Mouse (Mus musculus) embryo, embryonic 11 days (tissue): ENCODE results near the gene 1700016D06Rik.

Source experiments
- DNase-seq: peaks from one replicate; pipeline ENCODE4 v3.0.0-alpha.2; 2015

1700016D06Rik gene

GRCm38 (mm10) chr8:11634331-11635011 lies 66.4 kb downstream of the 1700016D06Rik start:
- DNase-seq: no peak

GRCm38 (mm10) chr8:11633414-11633813 lies 67.4 kb downstream of the 1700016D06Rik start:
- DNase-seq: no peak

GRCm38 (mm10) chr8:11632406-11632805 lies 68.5 kb downstream of the 1700016D06Rik start:
- no peak for DNase-seq

GRCm38 (mm10) chr8:11629206-11629605 lies 71.7 kb downstream of the 1700016D06Rik start:
- DNase-seq: no peak

GRCm38 (mm10) chr8:11628506-11629132 lies 72.2 kb downstream of the 1700016D06Rik start:
- DNase-seq: no peak

GRCm38 (mm10) chr8:11627717-11628116 lies 73.1 kb downstream of the 1700016D06Rik start:
- DNase-seq: no peak

- DNase-seq: no peak
These were observed 75.8 kb downstream of the 1700016D06Rik start for GRCm38 (mm10) chr8:11625084-11625483.

- no peak for DNase-seq
These were observed 81.8 kb downstream of the 1700016D06Rik start for GRCm38 (mm10) chr8:11619091-11619490.

GRCm38 (mm10) chr8:11618063-11618462 lies 82.8 kb downstream of the 1700016D06Rik start:
- no peak for DNase-seq

GRCm38 (mm10) chr8:11616294-11616693 lies 84.6 kb downstream of the 1700016D06Rik start:
- peak; percentile 59 for DNase-seq

- no peak for DNase-seq
These were observed 86.6 kb downstream of the 1700016D06Rik start for GRCm38 (mm10) chr8:11614126-11614835.

GRCm38 (mm10) chr8:11608848-11609247 lies 92.0 kb downstream of the 1700016D06Rik start:
- no peak for DNase-seq
